24 mouse cellular contexts compared by ENCODE assay signal in genomic region chr9:102420196-102420595, GRCm38 (mm10).
DNase-seq lines count a peak whose midpoint lies in the region; ATAC-seq and TF ChIP-seq lines count a peak whose summit lies in the region.
"Had no signal": no experiment of that assay in that cellular context is flagged by ENCODE, and none has a peak within 500 bp of the region (broad histone marks: within the 10 kb centered on the region; RNA-seq: fewer than 3 reads in every experiment).

No protein-coding gene starts in this region.

- H3K27me3 ChIP-seq in midbrain, embryonic 11.5 days (ENCODE audit: control insufficient read depth, insufficient read depth, low read length): no peaks in the 10 kb centered on the region; the same call in 1 of the 2 replicates
- no peaks in the 10 kb centered on the region for H3K27me3 ChIP-seq in midbrain, postnatal 0 days (ENCODE audit: insufficient read depth, low read length)
- no peaks in the 10 kb centered on the region for H3K27me3 ChIP-seq in hindbrain, postnatal 0 days (ENCODE audit: insufficient read depth, low read length)
- no peaks in the 10 kb centered on the region for H3K27me3 ChIP-seq in kidney, embryonic 14.5 days (ENCODE audit: control insufficient read depth, insufficient read depth, low read length)
- H3K27me3 ChIP-seq: intestine, embryonic 15.5 days had no signal

- no peak overlapping the region for H3K27ac ChIP-seq in midbrain, embryonic 11.5 days (ENCODE audit: low read depth, low read length)
- no peak overlapping the region for H3K27ac ChIP-seq in midbrain, postnatal 0 days (ENCODE audit: low read depth, low read length)
- no peak overlapping the region for H3K27ac ChIP-seq in hindbrain, postnatal 0 days
- H3K27ac ChIP-seq in gastrocnemius, adult 2 months: no peak overlapping the region; the same call in 1 of the 2 replicates
- H3K27ac ChIP-seq in kidney, embryonic 14.5 days (ENCODE audit: low read depth, low read length): no peak overlapping the region
- H3K27ac ChIP-seq: heart, adult 2 months; intestine, embryonic 15.5 days; left cerebral cortex, adult 2 months; limb, embryonic 10.5 days had no signal

- no peaks in the 10 kb centered on the region; the same call in 1 of the 2 replicates for H3K9me3 ChIP-seq in midbrain, embryonic 11.5 days (ENCODE audit: control insufficient read depth, low read length)
- no peaks in the 10 kb centered on the region for H3K9me3 ChIP-seq in midbrain, postnatal 0 days (ENCODE audit: low read length)
- no peaks in the 10 kb centered on the region for H3K9me3 ChIP-seq in hindbrain, postnatal 0 days (ENCODE audit: low read length)
- no peaks in the 10 kb centered on the region for H3K9me3 ChIP-seq in kidney, embryonic 14.5 days (ENCODE audit: control insufficient read depth, low read length)
- H3K9me3 ChIP-seq: intestine, embryonic 15.5 days; limb, embryonic 10.5 days had no signal

- H3K4me3 ChIP-seq in midbrain, embryonic 11.5 days (ENCODE audit: low read depth, low read length): no peak overlapping the region
- no peak overlapping the region for H3K4me3 ChIP-seq in midbrain, postnatal 0 days (ENCODE audit: low read depth, low read length)
- H3K4me3 ChIP-seq in hindbrain, postnatal 0 days (ENCODE audit: low read length): no peak overlapping the region
- H3K4me3 ChIP-seq in gastrocnemius, adult 2 months: no peak overlapping the region
- no peak overlapping the region for H3K4me3 ChIP-seq in kidney, embryonic 14.5 days (ENCODE audit: low read length)
- H3K4me3 ChIP-seq: erythroblast, embryonic 14.5 days; heart, adult 2 months; intestine, embryonic 15.5 days; left cerebral cortex, adult 2 months; limb, embryonic 10.5 days had no signal

- H3K9ac ChIP-seq in midbrain, embryonic 11.5 days (ENCODE audit: low read length): no peak overlapping the region
- H3K9ac ChIP-seq in midbrain, postnatal 0 days (replicated peaks; ENCODE audit: low read length, poor library complexity, severe bottlenecking): no peak overlapping the region
- no peak overlapping the region for H3K9ac ChIP-seq in hindbrain, postnatal 0 days (replicated peaks; ENCODE audit: low read length)
- H3K9ac ChIP-seq in kidney, embryonic 14.5 days (ENCODE audit: low read depth, low read length): no peak overlapping the region
- H3K9ac ChIP-seq: intestine, embryonic 15.5 days had no signal

- peaks cover 29% of the 10 kb centered on the region for H3K4me1 ChIP-seq in midbrain, embryonic 11.5 days (ENCODE audit: control insufficient read depth, insufficient read depth, low read length)
- no peaks in the 10 kb centered on the region for H3K4me1 ChIP-seq in midbrain, postnatal 0 days (ENCODE audit: insufficient read depth, low read length)
- H3K4me1 ChIP-seq in hindbrain, postnatal 0 days (ENCODE audit: insufficient read depth, low read length): peaks cover 2% of the 10 kb centered on the region
- peaks cover 15% of the 10 kb centered on the region for H3K4me1 ChIP-seq in kidney, embryonic 14.5 days (ENCODE audit: control insufficient read depth, insufficient read depth, low read length)

- no peak for TF ChIP-seq CTCF in midbrain, postnatal 0 days (IDR thresholded peaks at IDR 0.05)
- no peak for TF ChIP-seq CTCF in hindbrain, postnatal 0 days (IDR thresholded peaks at IDR 0.05; ENCODE audit: low read depth)
- no peak for TF ChIP-seq CTCF in gastrocnemius, adult 2 months (IDR thresholded peaks at IDR 0.05)

- DNase-seq in embryo, embryonic 10 days (ENCODE audit: low spot score): peak; percentile 21
- DNase-seq in embryo, embryonic 9.5 days (ENCODE audit: extremely low spot score): no peak
- DNase-seq in midbrain, embryonic 11.5 days (ENCODE audit: low spot score, missing footprints): peak; percentile 93
- DNase-seq in midbrain, postnatal 0 days (ENCODE audit: low spot score): no peak
- DNase-seq in hindbrain, postnatal 0 days (ENCODE audit: low spot score): no peak
- DNase-seq in kidney, postnatal 14 days: no peak
- no peak for DNase-seq in gastrocnemius, adult 2 months
- DNase-seq: adrenal gland, postnatal 36 days; cerebellum, adult 9-10 months; gastrocnemius, postnatal 25 days; heart, adult 2 months; heart, postnatal 36 days; kidney, adult 9 months; kidney, postnatal 4 days; layer of hippocampus, adult 9-11 months; lung, adult 18-20 months; lung, postnatal 14 days; right cerebral cortex, postnatal 25 days; thymus, postnatal 36 days had no signal

- H3K4me2 ChIP-seq in midbrain, embryonic 11.5 days: peak overlapping the region; percentile 19; the same call in 1 of the 2 replicates
- no peak overlapping the region for H3K4me2 ChIP-seq in midbrain, postnatal 0 days (ENCODE audit: low read depth, low read length, poor library complexity, severe bottlenecking)
- H3K4me2 ChIP-seq in hindbrain, postnatal 0 days (ENCODE audit: low read depth, low read length): peak overlapping the region; percentile 11; the same call in 1 of the 2 replicates
- H3K4me2 ChIP-seq in kidney, embryonic 14.5 days (replicated peaks; ENCODE audit: low read depth, low read length): no peak overlapping the region
- H3K4me2 ChIP-seq: intestine, embryonic 15.5 days had no signal

- intact Hi-C loops in gastrocnemius, adult 2 months (cut with DNase I): loop anchor here (5.0 kb wide), 1 partner anchor 92 kb away; no protein-coding TSS in a partner anchor

- 3% methylated on average over 12 of the region's 12 CpGs for WGBS in midbrain, embryonic 11.5 days
- 8% methylated on average over 12 of the region's 12 CpGs for WGBS in midbrain, postnatal 0 days
- WGBS in hindbrain, postnatal 0 days: 15% methylated on average over 12 of the region's 12 CpGs
- WGBS in kidney, embryonic 14.5 days: 42% methylated on average over 12 of the region's 12 CpGs

- no peak for ATAC-seq in midbrain, embryonic 11.5 days (ENCODE audit: low FRiP score)
- ATAC-seq in midbrain, postnatal 0 days (ENCODE audit: low FRiP score): no peak
- ATAC-seq in hindbrain, postnatal 0 days: no peak
- no peak for ATAC-seq in kidney, embryonic 14.5 days (ENCODE audit: low FRiP score, low TSS enrichment)
- ATAC-seq: intestine, embryonic 15.5 days had no signal

- no peaks in the 10 kb centered on the region for H3K36me3 ChIP-seq in midbrain, embryonic 11.5 days (ENCODE audit: control insufficient read depth, insufficient read depth, low read length)
- no peaks in the 10 kb centered on the region for H3K36me3 ChIP-seq in midbrain, postnatal 0 days (ENCODE audit: insufficient read depth, low read length)
- no peaks in the 10 kb centered on the region for H3K36me3 ChIP-seq in hindbrain, postnatal 0 days (ENCODE audit: insufficient read depth, low read length)
- H3K36me3 ChIP-seq in kidney, embryonic 14.5 days (ENCODE audit: control insufficient read depth, insufficient read depth, low read length): no peaks in the 10 kb centered on the region
- H3K36me3 ChIP-seq: intestine, embryonic 15.5 days; limb, embryonic 10.5 days had no signal

Comparison
In these comparisons a context has a peak if more than half of its experiments do, and no peak if none do; other contexts are left out.
1. DNase-seq: peak in embryo, embryonic 10 days (single experiment) and midbrain, embryonic 11.5 days (single experiment); none in embryo, embryonic 9.5 days (single experiment), midbrain, postnatal 0 days (single experiment), hindbrain, postnatal 0 days (single experiment), kidney, postnatal 14 days (single experiment) and gastrocnemius, adult 2 months (single experiment).
2. H3K4me2 ChIP-seq: peak in midbrain, embryonic 11.5 days (single experiment) and hindbrain, postnatal 0 days (single experiment); none in midbrain, postnatal 0 days (single experiment) and kidney, embryonic 14.5 days (single experiment).